Mouse (Mus musculus) limb, embryonic 15.5 days (tissue): ENCODE measurements around the gene Cmc2. TPM values are rescaled to one million over a fixed set of nuclear protein-coding genes. Genes with fewer than 3 reads are reported as not detected.

ENCODE experiments used
- ATAC-seq: fragments of 200-750 bp; cut with Nextera tagmentation; 2 replicates; pipeline ENCODE4 v1.8.0; 2017; ENCODE audit warnings: low read depth, moderate TSS enrichment; ENCODE audit not compliant: insufficient number of reproducible peaks, low FRiP score, low TSS enrichment
- H3K27ac ChIP-seq: fragments of 300-500 bp; sonication (generic); 2 replicates; pipeline ENCODE4 v1.5.1; 2015; ENCODE audit warnings: moderate library complexity, mild to moderate bottlenecking, inconsistent platforms
- H3K27me3 ChIP-seq: fragments of 300-500 bp; sonication (generic); 2 replicates; pipeline ENCODE4 v1.6.1; 2015; ENCODE audit warnings: inconsistent platforms
- H3K36me3 ChIP-seq: fragments of 300-500 bp; sonication (generic); 2 replicates; pipeline ENCODE4 v1.6.1; 2015; ENCODE audit warnings: inconsistent platforms
- H3K4me1 ChIP-seq: fragments of 300-500 bp; sonication (generic); 2 replicates; pipeline ENCODE4 v1.6.1; 2015; ENCODE audit warnings: inconsistent platforms
- H3K4me2 ChIP-seq: fragments of 300-500 bp; sonication (generic); 2 replicates; pipeline ENCODE4 v1.6.1; 2015; ENCODE audit warnings: mild to moderate bottlenecking, inconsistent platforms
- H3K4me3 ChIP-seq: fragments of 300-500 bp; sonication (generic); 2 replicates; pipeline ENCODE4 v1.5.1; 2015; ENCODE audit warnings: mild to moderate bottlenecking, inconsistent platforms
- H3K9ac ChIP-seq: fragments of 300-500 bp; sonication (generic); 2 replicates; pipeline ENCODE4 v1.6.1; 2015; ENCODE audit warnings: inconsistent platforms
- H3K9me3 ChIP-seq: fragments of 300-500 bp; sonication (generic); 2 replicates; pipeline ENCODE4 v1.6.1; 2016; ENCODE audit warnings: inconsistent platforms
- WGBS: fragments of 180-500 bp; shearing (Covaris S2); methylation state at CpG from one replicate; pipeline ENCODE4 v1.1.7; 2015; 5-methylcytosine and 5-hydroxymethylcytosine counted together
- polyA plus RNA-seq: library from polyadenylated mRNA; unstranded; fragments of >200 nt; fragmentation: Nextera tagmentation; extraction: Ambion mirVana; gene quantifications from 2 replicates; pipeline ENCODE4 v1.2.1, GENCODE M21; 2015

Gene Cmc2
- polyA plus RNA-seq, result 65.3 and 70.7 TPM in 2 replicates

DNA sequence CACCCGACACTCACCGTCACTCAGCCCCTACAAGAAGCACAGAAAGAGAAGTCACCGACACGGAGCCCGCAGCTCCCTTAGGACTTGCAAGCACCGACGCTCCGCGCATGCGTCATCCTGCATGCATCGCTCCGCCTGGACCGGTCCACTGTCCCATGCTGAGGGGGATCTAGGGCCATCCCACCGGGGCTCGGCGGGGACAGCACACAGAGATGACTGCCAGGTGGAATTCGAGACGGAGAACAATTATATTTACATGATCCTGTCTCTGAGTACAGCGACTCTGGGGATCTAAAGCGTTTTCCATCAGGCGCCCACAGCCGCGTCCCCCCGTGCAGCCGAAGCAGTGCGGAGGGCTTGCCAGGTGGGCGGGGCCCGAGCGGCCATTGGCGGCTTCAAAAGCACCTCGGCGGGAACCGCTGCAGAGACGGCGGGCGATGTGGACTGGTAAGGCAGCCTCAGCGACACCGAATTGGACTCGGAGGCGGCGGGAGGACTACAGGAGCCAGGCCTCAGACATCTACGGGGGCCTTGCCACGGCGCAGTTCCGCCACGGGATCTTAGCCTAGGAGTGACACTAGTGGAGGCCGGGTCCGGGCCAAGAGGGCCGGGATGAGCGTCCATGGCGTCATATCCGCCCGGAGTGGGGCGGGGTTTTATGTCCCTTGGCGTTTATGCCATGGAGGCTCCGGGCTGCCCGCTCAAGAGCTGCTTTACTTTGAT, at the start of gene Cmc2, which contains the start of gene Cenpn:
TSS of gene Cmc2 (minus strand) at position 119 of the 723 bp plus-strand sequence.
TSS of gene Cenpn (plus strand) at position 394 of the 723 bp plus-strand sequence.
- under 1% methylated on average over 57 of the region's 57 CpGs for WGBS
- Histone ChIP-seq H3K4me3 (peak within 1 kb of the TSS; percentile 84), H3K4me1 (peaks cover 14% of the 10 kb centered on the region), H3K9me3 (no peaks in the 10 kb centered on the region), H3K36me3 (peaks cover 13% of the 10 kb centered on the region; the same call in 1 of the 2 replicates), H3K4me2 (peak within 1 kb of the TSS; percentile 70), H3K27me3 (no peaks in the 10 kb centered on the region), H3K9ac (peak within 1 kb of the TSS; percentile 79), H3K27ac (peak within 1 kb of the TSS; percentile 90)
- peak; percentile 92 for ATAC-seq

GRCm38 (mm10) chr8:116969531-116969930, 48.3 kb upstream of the Cmc2 start:
- H3K4me2 ChIP-seq, result no peak overlapping the region
- no peak overlapping the region for H3K27ac ChIP-seq
- H3K36me3 ChIP-seq, result no peaks in the 10 kb centered on the region
- H3K4me1 ChIP-seq, result 0 out of 2 replicates have a peak, but pooled peaks cover 4% of the 10 kb centered on the region
- 86% methylated on average over 6 of the region's 6 CpGs for WGBS
- H3K27me3 ChIP-seq, result no peaks in the 10 kb centered on the region
- H3K4me3 ChIP-seq, result no peak overlapping the region
- no peak overlapping the region for H3K9ac ChIP-seq
- no peaks in the 10 kb centered on the region for H3K9me3 ChIP-seq
- ATAC-seq, result no peak

GRCm38 (mm10) chr8:116954415-116954814, 33.2 kb upstream of the Cmc2 start:
- ATAC-seq, result no peak
- 96% methylated on average over 9 of the region's 9 CpGs for WGBS
- Histone ChIP-seq H3K27ac (no peak overlapping the region), H3K9ac (no peak overlapping the region), H3K36me3 (peaks cover 66% of the 10 kb centered on the region), H3K9me3 (no peaks in the 10 kb centered on the region), H3K4me3 (no peak overlapping the region), H3K4me2 (no peak overlapping the region), H3K4me1 (peaks cover 13% of the 10 kb centered on the region), H3K27me3 (no peaks in the 10 kb centered on the region)

- Histone ChIP-seq H3K4me3 (no peak overlapping the region), H3K4me2 (no peak overlapping the region), H3K27me3 (no peaks in the 10 kb centered on the region), H3K9ac (no peak overlapping the region), H3K36me3 (peaks cover 47% of the 10 kb centered on the region), H3K27ac (no peak overlapping the region), H3K9me3 (no peaks in the 10 kb centered on the region), H3K4me1 (peaks cover 13% of the 10 kb centered on the region)
- ATAC-seq, result no peak
- 86% methylated on average over 8 of the region's 8 CpGs for WGBS
Measured at GRCm38 (mm10) chr8:116952428-116952827, 31.2 kb upstream of the Cmc2 start.

GRCm38 (mm10) chr8:116951778-116952177, 30.5 kb upstream of the Cmc2 start:
- no peak overlapping the region for H3K4me2 ChIP-seq
- H3K4me3 ChIP-seq, result no peak overlapping the region
- peaks cover 40% of the 10 kb centered on the region for H3K36me3 ChIP-seq
- peaks cover 13% of the 10 kb centered on the region for H3K4me1 ChIP-seq
- WGBS, result 86% methylated on average over 2 of the region's 2 CpGs
- H3K27me3 ChIP-seq, result no peaks in the 10 kb centered on the region
- no peak overlapping the region for H3K9ac ChIP-seq
- ATAC-seq, result no peak
- H3K27ac ChIP-seq, result no peak overlapping the region
- H3K9me3 ChIP-seq, result no peaks in the 10 kb centered on the region

- Histone ChIP-seq H3K27ac (no peak overlapping the region), H3K9me3 (no peaks in the 10 kb centered on the region)
- no peak for ATAC-seq
Measured at GRCm38 (mm10) chr8:116951369-116951768, 30.1 kb upstream of the Cmc2 start.

DNA sequence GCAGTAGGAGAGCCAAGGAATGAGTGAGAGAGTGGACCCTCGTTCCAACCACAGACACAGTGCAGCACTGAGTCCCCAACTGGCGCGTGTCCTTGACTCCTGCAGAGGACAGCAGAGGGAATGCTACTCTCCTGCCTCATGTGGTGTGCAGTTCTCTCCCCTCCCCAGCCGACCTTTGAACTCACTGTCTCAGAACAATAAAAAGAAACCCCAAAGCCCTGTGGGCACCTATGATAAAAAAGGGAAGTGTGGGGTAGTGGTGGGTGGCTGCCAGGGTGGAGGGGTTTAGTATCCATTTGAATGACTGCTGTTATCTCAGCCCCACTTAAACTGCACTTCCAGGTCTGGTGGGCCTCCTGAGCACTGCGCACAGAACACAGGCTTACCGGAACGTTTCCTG, 26.3 kb upstream of the Cmc2 start:
- Histone ChIP-seq H3K9ac (no peak overlapping the region), H3K4me3 (no peak overlapping the region), H3K9me3 (no peaks in the 10 kb centered on the region), H3K4me1 (peaks cover 29% of the 10 kb centered on the region), H3K4me2 (no peak overlapping the region), H3K36me3 (no peaks in the 10 kb centered on the region), H3K27ac (no peak overlapping the region), H3K27me3 (no peaks in the 10 kb centered on the region)
- WGBS, result 86% methylated on average over 7 of the region's 7 CpGs
- no peak for ATAC-seq

More at GRCm38 (mm10) chr8:116951369-116951768, 30.1 kb upstream of the Cmc2 start:
- 39% methylated on average over 5 of the region's 5 CpGs for WGBS
- H3K9ac ChIP-seq, result no peak overlapping the region
- H3K4me1 ChIP-seq, result peaks cover 13% of the 10 kb centered on the region
- H3K27me3 ChIP-seq, result no peaks in the 10 kb centered on the region
- no peak overlapping the region for H3K4me3 ChIP-seq
- peaks cover 36% of the 10 kb centered on the region for H3K36me3 ChIP-seq
- no peak overlapping the region for H3K4me2 ChIP-seq

DNA sequence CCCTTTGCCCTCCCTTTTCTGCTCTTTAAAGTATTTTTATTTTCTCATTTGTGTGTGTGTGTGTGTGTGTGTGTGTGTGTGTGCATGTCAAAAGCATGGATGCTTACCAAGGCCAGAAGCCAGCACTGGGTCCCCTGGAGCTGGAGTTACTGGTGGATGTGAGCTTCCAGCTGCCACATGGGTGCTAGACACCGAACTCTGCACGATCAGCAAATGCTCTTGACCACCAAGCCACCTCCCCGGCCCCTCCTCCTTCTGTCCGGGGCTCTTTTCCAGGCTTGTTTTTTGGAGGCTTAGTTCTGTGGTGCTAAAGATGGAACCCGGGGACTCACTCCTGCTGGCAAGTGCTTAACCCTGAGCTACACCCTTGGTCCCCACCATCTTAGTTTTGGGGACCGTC, 25.6 kb upstream of the Cmc2 start:
- H3K27me3 ChIP-seq, result no peaks in the 10 kb centered on the region
- no peaks in the 10 kb centered on the region for H3K36me3 ChIP-seq
- WGBS, result 81% methylated on average over 6 of the region's 6 CpGs
- H3K27ac ChIP-seq, result no peak overlapping the region
- H3K4me1 ChIP-seq, result peaks cover 25% of the 10 kb centered on the region
- no peaks in the 10 kb centered on the region for H3K9me3 ChIP-seq
- H3K9ac ChIP-seq, result no peak overlapping the region
- ATAC-seq, result no peak
- H3K4me2 ChIP-seq, result no peak overlapping the region
- no peak overlapping the region for H3K4me3 ChIP-seq

GRCm38 (mm10) chr8:116946268-116946838, 25.1 kb upstream of the Cmc2 start:
- H3K9ac ChIP-seq, result peak overlapping the region; percentile 15; the same call in 1 of the 2 replicates
- no peak overlapping the region for H3K4me3 ChIP-seq
- no peaks in the 10 kb centered on the region for H3K36me3 ChIP-seq
- 80% methylated on average over 21 of the region's 21 CpGs for WGBS
- H3K4me2 ChIP-seq, result no peak overlapping the region
- no peaks in the 10 kb centered on the region for H3K27me3 ChIP-seq
- peaks cover 21% of the 10 kb centered on the region for H3K4me1 ChIP-seq
- ATAC-seq, result no peak
- no peaks in the 10 kb centered on the region for H3K9me3 ChIP-seq
- no peak overlapping the region for H3K27ac ChIP-seq

DNA sequence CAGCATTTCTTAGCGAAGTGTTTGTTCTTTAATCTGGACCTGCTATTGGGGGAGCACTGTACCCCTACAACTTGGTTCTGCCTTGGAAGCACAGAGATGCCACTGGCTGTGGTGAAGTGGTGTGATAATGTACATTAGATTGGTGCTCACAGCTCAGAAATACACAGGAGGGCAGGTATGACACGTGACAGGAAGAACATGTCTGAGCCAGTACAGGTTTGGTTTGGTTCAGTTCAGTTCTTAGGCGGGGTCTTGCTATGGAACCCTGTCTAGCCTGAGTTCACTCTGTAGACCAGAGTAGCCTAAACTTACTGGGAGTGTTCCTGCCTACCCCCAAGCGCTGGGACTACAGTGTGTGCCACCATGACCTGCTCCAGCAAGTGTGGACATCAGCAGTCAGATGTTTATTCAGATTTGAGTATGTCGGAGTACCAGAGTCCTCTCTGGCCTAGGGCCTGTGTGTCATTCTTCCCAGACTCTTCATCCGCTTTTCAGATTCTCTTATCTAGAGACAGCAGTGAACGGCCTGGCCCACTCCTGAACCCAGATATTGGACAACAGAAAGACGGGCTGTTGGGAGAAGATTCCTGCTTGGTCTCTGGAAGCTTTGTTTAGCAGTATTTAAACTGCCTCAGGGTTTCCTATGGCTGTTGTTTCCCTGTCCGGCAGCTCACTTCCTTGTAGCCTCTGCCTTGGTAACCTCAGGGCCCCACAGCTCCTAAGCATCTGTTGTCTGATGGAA, 24.1 kb upstream of the Cmc2 start:
- Histone ChIP-seq H3K9me3 (no peaks in the 10 kb centered on the region), H3K4me1 (peaks cover 16% of the 10 kb centered on the region), H3K4me2 (no peak overlapping the region), H3K9ac (no peak overlapping the region), H3K27ac (no peak overlapping the region), H3K36me3 (peaks cover 6% of the 10 kb centered on the region), H3K27me3 (no peaks in the 10 kb centered on the region), H3K4me3 (no peak overlapping the region)
- 83% methylated on average over 9 of the region's 9 CpGs for WGBS
- no peak for ATAC-seq

DNA sequence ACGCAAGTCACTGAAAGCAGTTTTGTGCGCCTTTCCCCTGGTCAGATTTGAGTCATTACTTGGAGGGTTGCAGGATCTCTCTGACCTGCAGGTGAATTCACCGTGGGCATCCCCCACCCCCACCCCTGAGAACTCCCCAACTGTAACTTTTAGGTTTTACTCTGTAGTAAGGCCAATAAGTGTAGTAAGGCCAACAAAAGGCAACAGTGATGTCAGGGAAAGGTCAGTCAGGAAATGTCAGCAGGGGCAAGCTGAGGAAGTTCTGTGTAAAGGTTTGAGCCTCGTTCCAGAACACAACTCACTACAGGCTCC, 23.1 kb upstream of the Cmc2 start:
- 8% methylated on average over 4 of the region's 4 CpGs for WGBS
- Histone ChIP-seq H3K27me3 (no peaks in the 10 kb centered on the region), H3K36me3 (peaks cover 6% of the 10 kb centered on the region), H3K9me3 (no peaks in the 10 kb centered on the region), H3K27ac (no peak overlapping the region), H3K4me1 (peaks cover 16% of the 10 kb centered on the region), H3K9ac (0 out of 2 replicates have a peak overlapping the region, but pooled peaks have one; percentile 89), H3K4me2 (peak overlapping the region; percentile 86), H3K4me3 (peak overlapping the region; percentile 95)
- ATAC-seq, result no peak
